Mouse (Mus musculus): Measurements from ENCODE around the gene Crct1. TPM values are rescaled to one million over a fixed set of nuclear protein-coding genes. Genes with fewer than 3 reads are reported as not detected.

Crct1 gene
- total RNA-seq (2015; ENCODE audit: low replicate concordance) (not detected in 2 replicates), total RNA-seq (2017; ENCODE audit: low replicate concordance) (not detected in 2 replicates)

DNA sequence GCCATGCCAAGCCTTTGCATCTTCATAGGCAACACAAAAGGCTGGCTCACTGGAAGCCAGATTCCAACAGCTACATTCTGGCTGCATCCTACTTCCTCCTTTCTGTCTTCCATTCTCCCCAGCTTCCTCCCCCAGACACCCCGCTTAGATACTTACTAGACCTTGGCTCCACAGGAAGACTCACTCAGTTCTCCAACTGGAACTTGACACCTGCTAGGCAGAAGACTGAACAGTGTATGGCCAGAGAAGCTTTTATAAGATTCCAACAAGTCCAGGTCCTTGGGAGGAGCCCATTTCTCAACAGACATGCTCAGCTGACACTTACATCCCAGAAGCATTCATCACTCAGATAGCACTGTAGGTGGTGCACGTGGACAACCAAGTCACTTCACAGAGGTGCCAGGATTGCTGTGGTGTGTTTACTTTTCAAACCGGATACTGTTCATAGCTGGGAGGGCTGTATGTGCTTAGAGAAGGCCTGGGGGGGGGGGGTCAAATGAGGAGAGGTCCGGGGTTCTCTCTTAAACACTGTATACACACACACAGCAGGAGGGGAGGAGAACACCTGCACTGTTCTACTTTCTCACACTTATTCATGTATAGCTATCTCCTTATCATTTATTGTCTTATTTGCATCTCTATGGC, at the start of gene Crct1:
TSS of gene Crct1 (minus strand) at position 228 of the 645 bp plus-strand sequence.
- ATAC-seq (replicated peaks; ENCODE audit: low FRiP score, poor library complexity, severe bottlenecking), result no peak

DNA sequence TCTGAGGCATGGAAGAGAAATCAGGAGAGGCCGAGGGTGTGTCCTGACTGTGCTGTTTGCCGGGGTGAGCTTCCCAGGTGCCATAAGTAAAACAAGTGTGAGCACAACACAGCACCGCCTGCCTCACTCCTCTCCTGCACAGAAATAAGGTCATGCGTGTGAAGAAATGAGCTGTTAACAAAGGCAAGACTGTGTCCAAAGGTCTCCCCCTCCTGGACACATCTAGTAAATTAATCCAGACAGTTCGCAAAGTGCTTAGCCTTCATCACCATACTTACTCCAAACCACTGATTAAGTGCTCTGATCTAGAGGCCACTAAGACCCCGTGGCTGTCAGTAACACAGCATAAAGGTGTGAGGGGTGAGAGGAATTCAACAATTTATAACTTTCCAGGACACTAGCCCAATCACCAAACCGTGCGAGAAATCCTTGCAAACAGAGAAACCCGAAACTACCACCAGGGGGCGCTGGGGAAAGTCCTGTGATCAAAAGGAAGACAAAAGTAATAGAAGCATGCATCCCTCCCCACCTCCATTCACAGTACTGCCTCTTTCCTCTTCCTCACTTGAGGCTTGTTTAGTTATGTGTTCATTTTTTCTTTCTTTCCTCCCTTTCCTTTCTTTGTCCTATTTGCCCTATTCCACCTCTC, 37.5 kb upstream of the Crct1 start:
- no peak for ATAC-seq (replicated peaks; ENCODE audit: low FRiP score, poor library complexity, severe bottlenecking)

DNA sequence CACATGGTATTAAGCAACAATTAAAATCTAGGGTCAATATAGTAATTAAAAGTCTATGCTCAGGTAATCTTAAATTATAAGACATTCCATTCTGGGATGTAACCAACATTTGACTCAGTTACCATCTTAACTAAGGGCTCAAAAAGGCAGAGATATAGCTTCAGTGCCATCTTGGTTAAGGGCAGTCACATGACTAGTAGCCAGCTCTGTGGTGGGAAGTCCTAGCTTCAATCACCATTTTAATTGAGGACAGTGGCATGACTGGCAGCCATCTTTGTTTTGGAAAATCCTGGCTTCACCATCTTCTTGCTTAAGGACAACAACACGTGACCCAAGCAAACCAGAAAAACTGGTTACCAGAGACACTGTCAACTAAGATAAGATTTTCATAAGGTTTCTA, 34.7 kb upstream of the Crct1 start:
- no peak for ATAC-seq (replicated peaks; ENCODE audit: low FRiP score, poor library complexity, severe bottlenecking)

DNA sequence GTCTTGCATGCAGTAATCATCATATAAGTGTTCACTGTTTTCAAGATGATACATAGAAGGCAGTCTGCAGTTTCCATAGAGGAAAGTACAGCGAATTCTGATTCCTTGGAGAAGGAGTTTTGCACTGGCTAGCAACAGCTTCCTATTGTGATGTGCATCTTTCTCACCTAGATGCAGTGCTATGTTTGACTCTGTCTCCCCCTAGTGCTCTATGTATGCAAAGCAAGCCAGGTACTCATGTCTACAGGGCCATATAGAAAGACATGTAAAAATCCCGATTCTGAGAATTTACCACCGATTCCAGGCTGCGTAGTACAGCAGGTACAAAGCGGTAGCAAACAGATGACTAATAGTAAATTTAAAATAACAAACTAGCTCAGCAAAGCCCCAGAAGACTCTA, 16.0 kb upstream of the Crct1 start:
- no peak for ATAC-seq (replicated peaks; ENCODE audit: low FRiP score, poor library complexity, severe bottlenecking)

DNA sequence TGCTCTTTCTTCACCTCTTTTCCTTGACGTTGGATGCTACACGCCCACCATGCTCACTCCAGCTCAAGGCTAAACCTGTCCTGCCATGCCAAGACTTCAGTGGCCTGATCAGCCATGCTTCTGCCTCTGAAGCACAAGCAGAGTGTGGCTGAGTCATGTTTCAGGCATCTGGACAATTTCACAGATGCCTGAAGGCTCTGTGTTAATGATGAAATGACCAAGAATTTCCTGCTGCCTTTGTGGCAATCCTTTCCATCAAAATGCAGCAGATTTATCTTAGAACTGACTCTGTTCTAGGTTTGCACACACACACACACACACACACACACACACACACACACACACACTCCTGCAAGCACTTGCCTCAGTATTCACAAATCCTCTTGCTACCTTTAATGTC, 10.0 kb upstream of the Crct1 start:
- ATAC-seq (replicated peaks; ENCODE audit: low FRiP score, poor library complexity, severe bottlenecking), result no peak

DNA sequence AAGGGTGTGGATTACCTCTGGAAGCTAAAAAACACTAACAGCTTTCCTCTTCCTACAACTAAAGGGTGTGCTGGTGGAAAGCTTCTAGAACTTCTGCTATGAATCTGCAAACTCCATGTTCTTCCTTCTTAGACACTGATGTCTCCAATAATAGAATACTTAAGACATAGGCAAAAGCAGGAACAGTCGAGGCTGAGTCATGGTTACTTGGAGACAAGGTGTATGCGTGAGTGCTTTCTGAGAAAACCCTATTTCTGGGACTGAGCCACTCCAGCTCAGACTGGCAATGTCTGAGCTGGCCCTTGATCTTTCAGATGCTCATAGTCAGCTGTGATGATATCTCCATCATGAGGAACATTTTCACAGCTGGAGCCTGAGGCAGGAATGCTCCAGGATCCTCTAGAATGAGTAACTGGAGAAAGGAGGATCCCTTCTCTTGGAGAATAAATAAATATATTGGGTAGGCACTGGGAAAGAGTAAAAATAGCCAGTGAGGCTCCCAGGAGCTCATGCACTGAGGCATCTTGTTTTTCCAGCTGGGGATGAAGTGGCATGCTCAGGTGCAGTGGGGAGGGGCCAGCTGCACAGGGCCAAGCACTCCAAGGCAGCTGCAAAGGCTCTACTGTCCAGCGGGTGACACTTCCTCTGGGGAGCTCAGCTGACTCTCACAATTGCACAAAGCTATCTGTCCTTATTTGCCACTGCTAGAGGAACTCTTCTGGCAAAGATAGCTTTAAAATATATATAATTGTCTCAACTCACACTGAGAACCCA, 8.1 kb upstream of the Crct1 start:
- ATAC-seq (replicated peaks; ENCODE audit: low FRiP score, poor library complexity, severe bottlenecking), result no peak

DNA sequence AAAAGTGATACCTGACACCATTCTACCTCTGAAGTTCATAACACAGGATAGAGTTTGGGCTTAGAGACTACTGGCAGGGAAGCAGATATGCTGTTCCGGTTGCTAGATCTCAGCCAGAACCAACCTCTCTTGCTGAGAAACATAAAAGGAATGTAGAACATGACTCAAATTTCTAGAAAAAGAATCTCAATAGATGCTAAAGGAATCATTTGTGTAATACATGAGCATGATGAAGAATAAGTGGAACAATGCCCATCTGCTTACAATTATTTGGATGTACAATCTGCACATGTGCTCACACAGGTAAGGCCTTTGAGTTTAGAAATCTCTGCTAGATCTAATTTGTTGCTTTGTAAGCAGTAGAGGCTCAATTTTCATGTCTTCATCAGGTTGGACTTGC, 5.7 kb upstream of the Crct1 start:
- no peak for ATAC-seq (replicated peaks; ENCODE audit: low FRiP score, poor library complexity, severe bottlenecking)

DNA sequence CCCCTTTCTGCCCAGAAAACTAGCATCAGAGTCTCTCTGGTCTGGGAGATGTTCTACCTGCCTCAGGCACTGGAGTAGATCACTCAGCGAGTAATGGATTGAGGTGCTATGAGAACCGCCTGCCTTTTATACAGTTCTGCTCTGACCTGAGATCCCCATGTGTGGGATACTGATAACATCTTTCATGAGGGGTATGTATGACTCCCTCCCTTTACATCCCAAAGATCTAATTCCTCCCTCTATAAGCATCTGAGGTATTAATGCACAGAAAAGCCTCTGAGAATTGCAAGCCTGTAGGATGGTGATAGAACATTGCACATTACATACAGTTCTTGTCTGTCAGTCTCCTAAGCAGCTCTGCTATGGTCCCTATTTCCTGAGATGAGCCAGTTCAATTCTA, 3.5 kb upstream of the Crct1 start, which contains the start of gene Lce1m:
TSS of gene Lce1m (minus strand) at position 101 of the 400 bp plus-strand sequence.
- ATAC-seq (replicated peaks; ENCODE audit: low FRiP score, poor library complexity, severe bottlenecking), result no peak

DNA sequence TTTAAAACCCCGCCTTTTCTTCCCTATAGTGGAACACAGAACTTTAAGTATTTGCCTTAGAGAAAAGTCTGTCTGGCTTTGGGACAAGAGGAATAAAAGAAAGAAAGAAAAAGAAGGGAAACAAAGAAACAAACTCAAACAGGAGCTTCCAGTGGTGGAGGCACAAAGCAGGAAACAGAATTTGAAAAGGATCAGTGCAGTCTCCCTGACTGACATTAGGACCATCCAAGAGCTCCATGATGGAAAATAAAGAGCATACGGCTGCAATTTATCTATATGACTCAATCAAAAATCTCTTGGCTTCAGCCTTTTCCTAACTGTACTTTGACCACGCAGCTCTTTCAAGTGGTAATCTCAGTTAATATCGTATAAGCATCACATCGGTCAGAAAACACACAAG, 616 bp downstream of the Crct1 start:
- no peak for ATAC-seq (replicated peaks; ENCODE audit: low FRiP score, poor library complexity, severe bottlenecking)

DNA sequence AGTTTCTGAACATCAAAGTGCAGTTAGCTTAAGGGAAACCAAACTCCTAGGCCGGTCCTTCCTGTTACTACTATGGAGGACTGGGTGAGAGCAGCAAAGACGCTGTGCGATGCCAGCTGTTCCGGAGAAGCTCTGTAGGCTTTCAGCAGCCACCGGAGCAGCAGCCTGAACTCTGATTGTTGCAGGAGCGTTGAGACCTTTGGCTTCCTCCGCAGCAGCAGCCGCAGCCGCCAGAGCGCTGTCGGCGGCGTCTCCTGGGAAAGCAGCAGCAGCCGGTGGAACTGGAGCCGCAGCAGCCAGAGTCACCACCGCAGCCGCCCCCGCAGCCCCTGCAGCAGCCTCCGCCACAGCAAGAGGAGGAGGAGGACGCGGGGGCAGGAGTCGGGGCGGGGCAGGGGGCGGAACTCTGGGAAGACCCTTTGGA, 1.1 kb downstream of the Crct1 start:
- no peak for ATAC-seq (replicated peaks; ENCODE audit: low FRiP score, poor library complexity, severe bottlenecking)

DNA sequence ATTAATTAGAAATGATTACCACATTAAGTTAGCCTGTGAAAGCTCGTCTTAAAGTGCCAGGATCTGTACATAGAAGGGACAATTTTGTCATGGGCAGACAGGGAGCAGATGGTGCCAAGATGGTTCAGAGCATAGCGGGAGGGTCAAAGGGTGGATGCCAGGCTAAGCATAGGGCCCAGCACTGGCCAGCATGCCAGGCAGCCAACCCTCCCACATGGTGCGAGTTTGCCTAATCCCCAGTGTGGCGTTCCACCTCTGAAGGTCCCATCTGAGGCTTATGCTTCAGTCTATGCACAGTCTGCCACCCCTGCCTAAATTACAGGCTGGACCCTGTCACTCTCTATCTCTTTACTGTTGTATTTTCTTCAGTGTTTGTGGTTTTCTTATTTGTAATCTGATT, 12.6 kb downstream of the Crct1 start:
- ATAC-seq (replicated peaks; ENCODE audit: low FRiP score, poor library complexity, severe bottlenecking), result no peak

DNA sequence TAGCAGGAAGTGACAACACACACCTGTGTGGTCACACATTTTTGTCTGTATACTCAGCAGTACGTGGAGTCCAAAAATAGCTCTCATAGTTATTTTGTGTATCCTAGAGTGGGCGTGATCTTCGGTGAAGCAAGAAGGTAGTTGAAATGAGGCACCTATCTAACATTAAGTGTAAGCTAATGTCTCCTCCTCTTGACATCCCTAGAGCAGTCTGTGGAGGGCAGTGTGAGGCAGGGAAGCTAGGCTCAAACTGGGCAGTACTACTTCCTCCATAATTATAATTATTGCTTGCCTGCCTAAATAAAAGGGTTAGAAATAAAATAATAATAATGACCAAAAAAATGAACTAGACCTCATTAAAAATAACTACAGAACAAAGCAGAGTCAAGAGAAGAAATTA, 14.9 kb downstream of the Crct1 start:
- no peak for ATAC-seq (replicated peaks; ENCODE audit: low FRiP score, poor library complexity, severe bottlenecking)

DNA sequence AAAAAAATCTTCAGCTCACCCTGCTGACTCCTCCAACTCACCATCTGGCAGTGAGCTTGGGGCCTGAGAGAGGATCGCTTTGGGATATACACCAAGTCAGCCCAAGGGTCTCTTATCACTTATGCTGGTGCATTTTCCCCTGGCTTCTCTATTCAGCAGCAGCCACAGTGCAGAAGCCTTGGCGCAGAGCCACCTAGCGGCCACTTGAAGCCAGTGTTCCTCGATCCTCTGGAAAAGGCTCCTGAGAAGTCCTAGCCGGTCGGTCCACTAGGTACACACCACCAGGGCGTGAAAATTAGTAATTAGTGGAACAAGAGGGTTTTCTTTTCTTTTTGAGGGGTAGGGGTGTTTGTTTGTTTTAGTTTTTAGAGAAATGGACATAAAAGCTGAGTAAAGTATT, 16.8 kb downstream of the Crct1 start:
- no peak for ATAC-seq (replicated peaks; ENCODE audit: low FRiP score, poor library complexity, severe bottlenecking)

DNA sequence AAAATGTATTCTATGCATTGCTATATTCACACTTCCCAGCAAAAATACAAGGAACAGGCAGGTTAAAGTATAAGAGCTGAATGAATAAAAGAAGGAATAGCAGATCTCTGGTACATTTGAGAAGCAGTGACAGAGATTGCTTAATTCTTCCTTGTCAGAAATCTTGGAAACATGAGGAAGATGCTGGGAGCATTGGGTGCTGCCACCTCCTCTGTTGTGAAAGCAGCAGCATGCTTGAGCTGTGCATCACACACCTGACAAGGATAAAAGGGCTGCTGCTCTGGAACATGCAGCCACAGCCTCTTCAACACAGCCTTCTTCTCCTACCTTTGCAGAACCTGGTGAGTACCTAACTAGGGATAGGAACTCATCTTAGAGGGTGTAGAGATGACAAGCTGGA, 23.6 kb downstream of the Crct1 start, which contains the start of gene Lce3f:
TSS of gene Lce3f (plus strand) at position 301 of the 400 bp plus-strand sequence.
- ATAC-seq (replicated peaks; ENCODE audit: low FRiP score, poor library complexity, severe bottlenecking), result no peak

DNA sequence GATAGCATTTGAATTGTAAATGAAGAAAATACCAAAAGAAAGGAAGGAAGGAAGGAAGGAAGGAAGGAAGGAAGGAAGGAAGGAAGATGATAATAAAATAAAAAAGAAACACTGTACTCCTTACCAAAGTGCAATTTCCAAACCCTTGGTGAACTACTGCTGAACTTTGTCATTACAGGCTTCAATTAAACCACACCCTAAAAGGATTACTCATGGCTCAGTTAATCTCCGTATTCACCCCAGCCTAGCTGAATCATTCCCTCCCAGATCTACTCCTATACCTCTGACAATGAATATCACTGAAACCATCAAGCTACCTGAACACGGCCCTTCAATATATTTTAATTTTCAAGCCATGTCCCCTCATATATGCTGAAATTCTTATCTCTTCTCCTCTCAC, 37.0 kb downstream of the Crct1 start:
- ATAC-seq (replicated peaks; ENCODE audit: low FRiP score, poor library complexity, severe bottlenecking), result no peak

DNA sequence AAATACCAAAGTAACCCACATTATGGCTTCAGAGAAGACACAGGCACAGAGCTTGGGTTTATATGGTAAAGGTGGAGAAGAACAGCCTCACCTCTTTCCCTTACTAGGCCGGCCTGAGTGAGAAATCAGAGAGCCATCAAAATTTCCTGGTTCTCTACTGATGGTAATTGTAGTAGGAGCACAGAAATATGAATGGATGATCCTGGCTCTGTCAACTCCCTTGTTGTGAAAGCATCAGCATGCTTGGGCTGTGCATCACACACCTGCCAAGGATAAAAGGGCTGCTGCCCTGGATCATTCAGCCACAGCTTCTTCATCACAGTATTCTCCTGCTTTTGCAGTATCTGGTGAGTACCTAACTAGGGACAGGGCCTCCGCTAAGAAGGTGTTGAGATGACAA, 48.7 kb downstream of the Crct1 start, which contains the start of gene Lce3e:
TSS of gene Lce3e (plus strand) at position 301 of the 400 bp plus-strand sequence.
- ATAC-seq (replicated peaks; ENCODE audit: low FRiP score, poor library complexity, severe bottlenecking), result no peak

Other genes with a start within 250 kb of the Crct1 start
- not detected in 2 replicates for gene Lce1i, start 236.8 kb downstream of the Crct1 start, total RNA-seq (2015; ENCODE audit: low replicate concordance)
- not detected in 2 replicates for gene Lce1i, start 236.8 kb downstream of the Crct1 start, total RNA-seq (2017; ENCODE audit: low replicate concordance)
- not detected in 2 replicates for gene Lce1j, start 225.2 kb downstream of the Crct1 start, total RNA-seq (2015; ENCODE audit: low replicate concordance)
- not detected in 2 replicates for gene Lce1j, start 225.2 kb downstream of the Crct1 start, total RNA-seq (2017; ENCODE audit: low replicate concordance)
- gene Lce1k, start 207.8 kb downstream of the Crct1 start, total RNA-seq (2015; ENCODE audit: low replicate concordance), result not detected in 2 replicates
- not detected in 2 replicates for gene Lce1k, start 207.8 kb downstream of the Crct1 start, total RNA-seq (2017; ENCODE audit: low replicate concordance)
- not detected in 2 replicates for gene Kprp, start 188.4 kb downstream of the Crct1 start, total RNA-seq (2015; ENCODE audit: low replicate concordance)
- gene Kprp, start 188.4 kb downstream of the Crct1 start, total RNA-seq (2017; ENCODE audit: low replicate concordance), result not detected in 2 replicates
- gene Lce1l, start 164.4 kb downstream of the Crct1 start, total RNA-seq (2015; ENCODE audit: low replicate concordance), result not detected in 2 replicates
- gene Lce1l, start 164.4 kb downstream of the Crct1 start, total RNA-seq (2017; ENCODE audit: low replicate concordance), result not detected in 2 replicates
- not detected in 2 replicates for gene 2310050C09Rik, start 145.5 kb downstream of the Crct1 start, total RNA-seq (2015; ENCODE audit: low replicate concordance)
- not detected in 2 replicates for gene 2310050C09Rik, start 145.5 kb downstream of the Crct1 start, total RNA-seq (2017; ENCODE audit: low replicate concordance)
- gene Lce3a, start 89.5 kb downstream of the Crct1 start, total RNA-seq (2015; ENCODE audit: low replicate concordance), result not detected in 2 replicates
- gene Lce3a, start 89.5 kb downstream of the Crct1 start, total RNA-seq (2017; ENCODE audit: low replicate concordance), result not detected in 2 replicates
- gene Lce3b, start 82.7 kb downstream of the Crct1 start, total RNA-seq (2015; ENCODE audit: low replicate concordance), result not detected in 2 replicates
- not detected in 2 replicates for gene Lce3b, start 82.7 kb downstream of the Crct1 start, total RNA-seq (2017; ENCODE audit: low replicate concordance)
- gene Lce3c, start 71.2 kb downstream of the Crct1 start, total RNA-seq (2015; ENCODE audit: low replicate concordance), result not detected in 2 replicates
- gene Lce3c, start 71.2 kb downstream of the Crct1 start, total RNA-seq (2017; ENCODE audit: low replicate concordance), result not detected in 2 replicates
- gene Lce3d, start 58.3 kb downstream of the Crct1 start, total RNA-seq (2015; ENCODE audit: low replicate concordance), result not detected in 2 replicates
- gene Lce3d, start 58.3 kb downstream of the Crct1 start, total RNA-seq (2017; ENCODE audit: low replicate concordance), result not detected in 2 replicates
- not detected in 2 replicates for gene Lce3e, start 48.6 kb downstream of the Crct1 start, total RNA-seq (2015; ENCODE audit: low replicate concordance)
- gene Lce3e, start 48.6 kb downstream of the Crct1 start, total RNA-seq (2017; ENCODE audit: low replicate concordance), result not detected in 2 replicates
- gene Lce3f, start 23.5 kb downstream of the Crct1 start, total RNA-seq (2015; ENCODE audit: low replicate concordance), result not detected in 2 replicates
- not detected in 2 replicates for gene Lce3f, start 23.5 kb downstream of the Crct1 start, total RNA-seq (2017; ENCODE audit: low replicate concordance)
- not detected in 2 replicates for gene Lce1m, start 3.4 kb upstream of the Crct1 start, total RNA-seq (2015; ENCODE audit: low replicate concordance)
- not detected in 2 replicates for gene Lce1m, start 3.4 kb upstream of the Crct1 start, total RNA-seq (2017; ENCODE audit: low replicate concordance)
- not detected in 2 replicates for gene Gm4858, start 53.1 kb upstream of the Crct1 start, total RNA-seq (2015; ENCODE audit: low replicate concordance)
- not detected in 2 replicates for gene Gm4858, start 53.1 kb upstream of the Crct1 start, total RNA-seq (2017; ENCODE audit: low replicate concordance)
- gene Crnn, start 129.1 kb upstream of the Crct1 start, total RNA-seq (2015; ENCODE audit: low replicate concordance), result not detected in 2 replicates
- not detected in 2 replicates for gene Crnn, start 129.1 kb upstream of the Crct1 start, total RNA-seq (2017; ENCODE audit: low replicate concordance)
- gene Flg2, start 181.6 kb upstream of the Crct1 start, total RNA-seq (2015; ENCODE audit: low replicate concordance), result not detected in 2 replicates
- gene Flg2, start 181.6 kb upstream of the Crct1 start, total RNA-seq (2017; ENCODE audit: low replicate concordance), result not detected in 2 replicates